ENCODE assay signal across 7 mouse cellular contexts in the genomic region with DNA sequence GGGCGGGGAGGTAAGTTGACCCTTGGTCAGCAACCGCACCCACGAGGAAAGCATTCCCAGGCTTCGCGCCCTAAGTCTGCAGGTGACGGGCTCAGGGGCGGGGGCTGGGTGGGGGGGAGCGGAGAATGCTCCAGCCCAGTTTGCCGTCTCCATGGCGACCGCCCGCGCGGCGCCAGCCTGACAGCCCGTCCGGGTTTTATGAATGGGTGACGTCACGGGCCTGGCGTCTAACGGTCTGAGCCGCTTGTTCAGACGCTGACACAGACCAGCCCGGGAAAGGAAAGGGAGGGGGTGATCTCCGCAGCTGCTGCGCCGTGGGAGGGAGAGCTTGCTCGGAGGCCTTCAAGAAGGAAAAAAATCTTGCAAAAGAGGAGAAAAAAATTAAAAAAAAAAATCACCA. TPM values are rescaled to one million over a fixed set of nuclear protein-coding genes. Genes with fewer than 3 reads are reported as not detected.
DNase-seq lines count a peak whose midpoint lies in the region; ATAC-seq lines count a peak whose summit lies in the region.

No protein-coding gene starts in this region.

- no peaks in the 10 kb centered on the region for H3K27me3 ChIP-seq in limb, embryonic 11.5 days (ENCODE audit: control insufficient read depth, insufficient read depth, low read length)
- no peaks in the 10 kb centered on the region for H3K27me3 ChIP-seq in midbrain, embryonic 14.5 days (ENCODE audit: control insufficient read depth, insufficient read depth, low read length)

- H3K36me3 ChIP-seq in limb, embryonic 11.5 days (ENCODE audit: control insufficient read depth, insufficient read depth, low read length) = no peaks in the 10 kb centered on the region
- no peaks in the 10 kb centered on the region for H3K36me3 ChIP-seq in midbrain, embryonic 14.5 days (ENCODE audit: control insufficient read depth, insufficient read depth, low read length)

- H3K4me1 ChIP-seq in limb, embryonic 11.5 days (ENCODE audit: control insufficient read depth, insufficient read depth, low read length) = peaks cover 20% of the 10 kb centered on the region
- peaks cover 34% of the 10 kb centered on the region for H3K4me1 ChIP-seq in midbrain, embryonic 14.5 days (ENCODE audit: control insufficient read depth, insufficient read depth, low read length)

- no peaks in the 10 kb centered on the region for H3K9me3 ChIP-seq in limb, embryonic 11.5 days (ENCODE audit: control insufficient read depth, low read length)
- no peaks in the 10 kb centered on the region for H3K9me3 ChIP-seq in midbrain, embryonic 14.5 days (ENCODE audit: control insufficient read depth, low read length)

- peak overlapping the region; percentile 91 for H3K27ac ChIP-seq in limb, embryonic 11.5 days (replicated peaks; ENCODE audit: low read depth, low read length)
- peak overlapping the region; percentile 69 for H3K27ac ChIP-seq in midbrain, embryonic 14.5 days (replicated peaks; ENCODE audit: low read depth, low read length)

- WGBS in limb, embryonic 11.5 days = 0% methylated on average over 28 of the region's 28 CpGs
- WGBS in midbrain, embryonic 14.5 days = under 1% methylated on average over 28 of the region's 28 CpGs

- ATAC-seq in limb, embryonic 11.5 days (ENCODE audit: insufficient number of reproducible peaks, low FRiP score, low TSS enrichment, low read depth) = peak; percentile 80
- peak; percentile 92 for ATAC-seq in midbrain, embryonic 14.5 days (ENCODE audit: low FRiP score, low TSS enrichment)

- peak; percentile 96 for DNase-seq in adrenal gland, adult 8-10 months
- peak; percentile 98 for DNase-seq in embryo, embryonic 9.5 days (ENCODE audit: extremely low spot score)
- DNase-seq in heart, adult 18-20 months = peak; percentile 94 to 97
- peak; percentile 95 for DNase-seq in kidney, adult 18-20 months
- DNase-seq in limb, embryonic 11.5 days (ENCODE audit: low spot score) = peak; percentile 99
- DNase-seq in midbrain, embryonic 14.5 days = peak; percentile 97
- DNase-seq in spleen, postnatal 14 days (ENCODE audit: low spot score in 2 of 2) = peak; percentile 25 to 64

- peak overlapping the region; percentile 39 for H3K9ac ChIP-seq in limb, embryonic 11.5 days (ENCODE audit: low read length)
- no peak overlapping the region; the same call in 1 of the 2 replicates for H3K9ac ChIP-seq in midbrain, embryonic 14.5 days (replicated peaks; ENCODE audit: low read length)

- H3K4me3 ChIP-seq in limb, embryonic 11.5 days (ENCODE audit: low read depth, low read length) = peak overlapping the region; percentile 92
- peak overlapping the region; percentile 45 for H3K4me3 ChIP-seq in midbrain, embryonic 14.5 days (replicated peaks; ENCODE audit: low read depth, low read length)

- peak overlapping the region; percentile 54 for H3K4me2 ChIP-seq in limb, embryonic 11.5 days (ENCODE audit: low read depth, severe bottlenecking)
- peak overlapping the region; percentile 90 for H3K4me2 ChIP-seq in midbrain, embryonic 14.5 days (ENCODE audit: low read length)

RNA-seq across cellular contexts. Expression of gene Id1, which starts 1.1 kb away (rescaled TPM):
- total RNA-seq in adrenal gland, adult 8-10 months (2022) = 10 to 100 TPM; 38.9 to 74.3 (median 55.1) TPM
- total RNA-seq in heart, adult 18-20 months (2021) = 10 to 100 TPM; 63.7 to 75.1 TPM
- polyA plus RNA-seq in limb, embryonic 11.5 days (2014; fragmentation: Nextera tagmentation; extraction: Ambion mirVana) = 221 and 248 TPM in 2 replicates
- 33.5 and 38.8 TPM in 2 replicates for polyA plus RNA-seq in midbrain, embryonic 14.5 days (2014; fragmentation: Nextera tagmentation; extraction: Ambion mirVana)

RNA-seq across cellular contexts. Expression of gene Cox4i2, which starts 19.0 kb away (rescaled TPM):
- total RNA-seq in adrenal gland, adult 8-10 months (2022) = 1 to 10 TPM; 1.3 to 4.4 (median 2.7) TPM
- 10 to 100 TPM; 11.9 to 15.2 TPM for total RNA-seq in heart, adult 18-20 months (2021)
- polyA plus RNA-seq in limb, embryonic 11.5 days (2014; fragmentation: Nextera tagmentation; extraction: Ambion mirVana) = 18.5 and 22.3 TPM in 2 replicates
- 5.4 and 5.6 TPM in 2 replicates for polyA plus RNA-seq in midbrain, embryonic 14.5 days (2014; fragmentation: Nextera tagmentation; extraction: Ambion mirVana)

RNA-seq across cellular contexts. Expression of gene Mcts2, which starts 48.1 kb away (rescaled TPM):
- 10 to 100 TPM; 28.1 to 32.3 (median 29.7) TPM for total RNA-seq in adrenal gland, adult 8-10 months (2022)
- 10 to 100 TPM; 15.8 to 16.4 TPM for total RNA-seq in heart, adult 18-20 months (2021)
- 37.1 and 38.5 TPM in 2 replicates for polyA plus RNA-seq in limb, embryonic 11.5 days (2014; fragmentation: Nextera tagmentation; extraction: Ambion mirVana)
- 39.9 and 41.4 TPM in 2 replicates for polyA plus RNA-seq in midbrain, embryonic 14.5 days (2014; fragmentation: Nextera tagmentation; extraction: Ambion mirVana)

Comparison
In these comparisons a context has a peak if more than half of its experiments do, and no peak if none do; other contexts are left out.
1. Peak in every context shown above with its lines: DNase-seq, ATAC-seq, H3K4me3 ChIP-seq and H3K27ac ChIP-seq.
2. DNase-seq: peak in every context shown above with its lines; median percentile 99 in limb, embryonic 11.5 days; 98 in embryo, embryonic 9.5 days; 97 in midbrain, embryonic 14.5 days; 96 in adrenal gland, adult 8-10 months; 96 in heart, adult 18-20 months; 95 in kidney, adult 18-20 months; 44 in spleen, postnatal 14 days.